Mouse (Mus musculus) C2C12 (cell line): ENCODE measurements around the gene Ppif.
A peak's percentile ranks its signal among the peaks of the same experiment; 100 is the strongest.

Source experiments
- CTCF ChIP-seq: IDR thresholded peaks from one replicate; pipeline ENCODE4 v1.5.1; 2011; ENCODE audit not compliant: control insufficient read depth, insufficient read depth, insufficient read length
- MAX ChIP-seq: IDR thresholded peaks from one replicate; pipeline ENCODE4 v1.6.1; 2011; ENCODE audit warnings: mild to moderate bottlenecking, control low read depth
- MYOD1 ChIP-seq: IDR thresholded peaks from one replicate; pipeline ENCODE4 v1.6.1; 2011; ENCODE audit warnings: low read depth; ENCODE audit not compliant: control insufficient read depth, insufficient read length
- MYOG ChIP-seq: IDR thresholded peaks from one replicate; pipeline ENCODE4 v1.6.1; 2011; ENCODE audit not compliant: control insufficient read depth, insufficient read length; ENCODE audit errors: extremely low read depth
- USF1 ChIP-seq: IDR thresholded peaks from one replicate; pipeline ENCODE4 v1.6.1; 2011; ENCODE audit warnings: low read depth, mild to moderate bottlenecking, control low read depth, moderate library complexity

GRCm38 (mm10) chr14:25746971-25747945 lies 53.3 kb downstream of the Ppif start:
- TF ChIP-seq CTCF = no peak
- TF ChIP-seq MYOD1 = peak; percentile 99
- TF ChIP-seq USF1 = peak; percentile 98
- peak; percentile 62 for TF ChIP-seq MAX
- no peak for TF ChIP-seq MYOG
